Mouse (Mus musculus) liver, embryonic 16.5 days (tissue): ENCODE measurements around the gene Myo1a. TPM values are rescaled to one million over a fixed set of nuclear protein-coding genes. Genes with fewer than 3 reads are reported as not detected.

Experiments used
- ATAC-seq: fragments of 200-750 bp; cut with Nextera tagmentation; 2 replicates; pipeline ENCODE4 v1.8.0; 2017; ENCODE audit warnings: low read depth, mild to moderate bottlenecking, moderate number of reproducible peaks, moderate library complexity
- H3K27ac ChIP-seq: fragments of 300-500 bp; sonication (generic); 2 replicates; pipeline ENCODE4 v1.5.1; 2014; ENCODE audit warnings: mild to moderate bottlenecking, low read length
- H3K27me3 ChIP-seq: fragments of 300-500 bp; sonication (generic); 2 replicates; pipeline ENCODE4 v1.6.1; 2014; ENCODE audit warnings: low read depth, low read length, mixed read lengths; ENCODE audit not compliant: control insufficient read depth, insufficient read depth
- H3K36me3 ChIP-seq: fragments of 300-500 bp; sonication (generic); 2 replicates; pipeline ENCODE4 v1.6.1; 2014; ENCODE audit warnings: mild to moderate bottlenecking; ENCODE audit not compliant: control insufficient read depth, insufficient read depth
- H3K4me1 ChIP-seq: fragments of 300-500 bp; sonication (generic); 2 replicates; pipeline ENCODE4 v1.6.1; 2014; ENCODE audit warnings: low read depth, low read length, mixed read lengths; ENCODE audit not compliant: control insufficient read depth
- H3K4me2 ChIP-seq: fragments of 300-500 bp; sonication (generic); 2 replicates; pipeline ENCODE4 v1.6.1; 2014; ENCODE audit warnings: low read depth, low read length, mixed read lengths
- H3K4me3 ChIP-seq: fragments of 300-500 bp; sonication (generic); 2 replicates; pipeline ENCODE4 v1.5.1; 2014; ENCODE audit warnings: low read depth, mild to moderate bottlenecking, low read length
- H3K9ac ChIP-seq: fragments of 300-500 bp; sonication (generic); 2 replicates; pipeline ENCODE4 v1.6.1; 2014; ENCODE audit warnings: low read depth, low read length
- H3K9me3 ChIP-seq: fragments of 300-500 bp; sonication (generic); replicated peaks from 2 replicates; pipeline ENCODE4 v1.6.1; 2016; ENCODE audit warnings: low read length; ENCODE audit not compliant: control insufficient read depth
- WGBS: fragments of 180-500 bp; shearing (Covaris S2); extraction: QIAGEN DNeasy Blood & Tissue Kit; methylation state at CpG from one replicate; pipeline ENCODE4 v1.1.7; 2014; ENCODE audit not compliant: insufficient replicate concordance; 5-methylcytosine and 5-hydroxymethylcytosine counted together
- polyA plus RNA-seq: library from polyadenylated mRNA; unstranded; fragments of >200 nt; fragmentation: Nextera tagmentation; extraction: Ambion mirVana; gene quantifications from 2 replicates; pipeline ENCODE4 v1.2.1, GENCODE M21; 2015

Myo1a gene
- polyA plus RNA-seq, 1 experiment from 2014 or later: 0.55 TPM

GRCm38 (mm10) chr10:127739661-127740161, 34.7 kb downstream of the Myo1a start:
- peak overlapping the region; percentile 75 for H3K4me3 ChIP-seq
- peaks cover 30% of the 10 kb centered on the region for H3K36me3 ChIP-seq
- H3K4me1 ChIP-seq: peaks cover 36% of the 10 kb centered on the region
- ATAC-seq: peak; percentile 25
- H3K9me3 ChIP-seq: no peaks in the 10 kb centered on the region; the same call in 1 of the 2 replicates
- peak overlapping the region; percentile 86 for H3K4me2 ChIP-seq
- H3K9ac ChIP-seq: peak overlapping the region; percentile 85
- under 1% methylated on average over 53 of the region's 55 CpGs for WGBS
- H3K27me3 ChIP-seq: no peaks in the 10 kb centered on the region
- peak overlapping the region; percentile 70 for H3K27ac ChIP-seq

- no peak overlapping the region for H3K4me2 ChIP-seq
- H3K27ac ChIP-seq: no peak overlapping the region
- peaks cover 8% of the 10 kb centered on the region for H3K4me1 ChIP-seq
- no peak overlapping the region for H3K9ac ChIP-seq
- no peaks in the 10 kb centered on the region for H3K27me3 ChIP-seq
- H3K9me3 ChIP-seq: no peaks in the 10 kb centered on the region
- H3K36me3 ChIP-seq: peaks cover 33% of the 10 kb centered on the region
- 67% methylated on average over 5 of the region's 5 CpGs for WGBS
- no peak for ATAC-seq
- H3K4me3 ChIP-seq: no peak overlapping the region
Measured at GRCm38 (mm10) chr10:127744661-127745060, 39.7 kb downstream of the Myo1a start.

DNA sequence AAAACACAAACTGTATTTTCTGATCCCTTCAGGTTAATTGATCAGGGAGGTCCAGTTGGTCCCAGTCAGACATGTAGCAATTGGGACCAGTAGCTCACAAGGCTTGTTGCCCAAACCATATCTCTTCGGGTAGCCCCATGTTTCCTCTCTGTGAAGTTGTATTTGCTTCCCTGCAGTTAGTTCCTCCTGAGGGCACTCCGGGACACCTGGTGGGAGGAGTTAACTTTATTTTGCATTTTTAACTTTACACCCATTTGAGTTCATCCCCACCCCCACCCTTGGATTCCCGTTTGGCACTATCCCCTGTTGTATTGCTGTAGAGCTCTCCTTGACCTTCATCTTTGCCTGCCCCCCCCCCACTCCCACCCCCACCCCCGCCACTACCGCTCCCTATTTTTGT, 40.9 kb downstream of the Myo1a start:
- Histone ChIP-seq H3K9ac (no peak overlapping the region), H3K4me2 (no peak overlapping the region), H3K4me1 (peaks cover 3% of the 10 kb centered on the region), H3K27ac (0 out of 2 replicates have a peak overlapping the region, but pooled peaks have one; percentile 25), H3K9me3 (no peaks in the 10 kb centered on the region), H3K27me3 (no peaks in the 10 kb centered on the region), H3K4me3 (no peak overlapping the region), H3K36me3 (peaks cover 33% of the 10 kb centered on the region)
- 55% methylated on average over 5 of the region's 5 CpGs for WGBS
- ATAC-seq: no peak

- H3K36me3 ChIP-seq: peaks cover 27% of the 10 kb centered on the region
- no peak overlapping the region for H3K9ac ChIP-seq
- no peak overlapping the region for H3K27ac ChIP-seq
- H3K4me2 ChIP-seq: no peak overlapping the region
- no peak for ATAC-seq
- peaks cover 3% of the 10 kb centered on the region for H3K4me1 ChIP-seq
- no peak overlapping the region for H3K4me3 ChIP-seq
- no peaks in the 10 kb centered on the region for H3K27me3 ChIP-seq
- H3K9me3 ChIP-seq: no peaks in the 10 kb centered on the region
- 72% methylated on average over 8 of the region's 8 CpGs for WGBS
Measured at GRCm38 (mm10) chr10:127747254-127747653, 42.3 kb downstream of the Myo1a start.

DNA sequence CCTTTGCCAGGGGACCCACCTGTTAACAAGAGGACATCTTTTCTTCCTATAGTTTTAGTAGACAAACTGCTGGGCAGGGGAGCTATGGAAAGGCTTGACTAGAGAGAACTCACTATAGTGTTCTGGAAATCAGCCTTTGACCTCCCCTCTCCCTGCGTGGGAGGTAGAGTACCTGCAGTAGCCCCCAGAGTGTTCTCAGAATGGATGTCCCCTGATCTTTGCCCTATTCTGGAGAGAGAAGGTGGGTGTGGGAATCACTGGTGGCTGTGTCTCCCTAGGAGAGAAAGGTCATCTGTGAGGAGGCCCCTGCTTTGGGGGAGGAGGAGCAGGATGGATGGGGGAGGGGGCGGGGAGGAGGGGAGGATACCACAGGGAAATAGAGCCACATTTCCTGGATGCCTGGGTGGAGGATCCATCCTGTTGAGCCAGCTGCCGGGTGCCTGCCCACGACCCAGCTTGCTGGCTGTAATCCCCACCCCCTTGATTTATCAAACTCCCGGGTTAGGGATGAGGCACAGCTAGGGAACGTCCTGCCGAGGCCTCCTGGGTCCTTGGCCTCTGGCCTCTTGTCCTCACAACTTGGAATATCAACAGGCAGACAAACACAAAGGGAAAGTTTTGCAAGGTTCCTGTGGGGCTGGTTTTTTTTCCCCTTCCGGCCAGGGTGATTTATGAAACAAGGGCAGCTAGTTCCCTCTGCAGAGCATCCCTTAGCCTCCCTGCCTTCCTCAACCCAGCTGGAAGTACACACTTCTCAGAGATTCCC, 44.1 kb downstream of the Myo1a start:
- Histone ChIP-seq H3K9me3 (no peaks in the 10 kb centered on the region), H3K4me3 (peak overlapping the region; percentile 23), H3K4me2 (peak overlapping the region; percentile 29), H3K4me1 (peaks cover 3% of the 10 kb centered on the region), H3K27ac (peak overlapping the region; percentile 73), H3K27me3 (no peaks in the 10 kb centered on the region), H3K9ac (no peak overlapping the region), H3K36me3 (peaks cover 9% of the 10 kb centered on the region)
- WGBS: 7% methylated on average over 8 of the region's 8 CpGs
- peak; percentile 76 for ATAC-seq

DNA sequence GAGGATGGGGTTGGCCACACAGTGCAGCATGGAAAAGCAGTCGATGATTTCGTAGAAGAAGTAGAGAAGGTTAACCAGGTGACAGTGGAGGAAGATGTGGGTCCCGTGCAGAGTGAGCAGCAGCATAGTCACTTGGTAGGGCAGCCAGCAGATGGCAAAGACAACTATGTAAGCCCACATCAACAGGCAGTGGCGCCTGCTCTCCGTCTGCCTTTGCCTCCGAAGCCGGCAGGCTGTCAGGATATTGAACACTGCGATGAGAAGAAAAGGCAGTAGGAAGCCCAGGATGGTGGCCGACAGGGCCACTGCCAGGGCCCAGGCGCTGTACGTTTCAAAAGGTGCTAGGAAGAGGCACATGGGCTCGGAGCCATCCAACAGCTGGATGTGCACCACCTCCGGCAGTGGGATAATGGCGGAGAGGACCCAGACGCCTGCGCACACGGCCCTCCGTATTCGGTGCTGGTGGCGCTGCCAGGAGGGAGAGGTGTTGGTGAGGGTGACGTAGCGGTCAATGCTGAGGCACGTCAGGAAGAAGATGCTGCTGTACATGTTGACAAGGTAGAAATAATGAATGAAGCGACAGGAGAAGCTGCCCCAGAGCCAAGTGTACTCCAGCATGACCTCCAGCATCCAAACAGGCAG, 45.3 kb downstream of the Myo1a start:
- WGBS: 57% methylated on average over 24 of the region's 24 CpGs
- Histone ChIP-seq H3K27ac (peak overlapping the region; percentile 73), H3K9me3 (no peaks in the 10 kb centered on the region), H3K27me3 (no peaks in the 10 kb centered on the region), H3K4me3 (peak overlapping the region; percentile 19), H3K4me2 (0 out of 2 replicates have a peak overlapping the region, but pooled peaks have one; percentile 26), H3K4me1 (peaks cover 8% of the 10 kb centered on the region), H3K9ac (no peak overlapping the region), H3K36me3 (peaks cover 3% of the 10 kb centered on the region; the same call in 1 of the 2 replicates)
- no peak for ATAC-seq

DNA sequence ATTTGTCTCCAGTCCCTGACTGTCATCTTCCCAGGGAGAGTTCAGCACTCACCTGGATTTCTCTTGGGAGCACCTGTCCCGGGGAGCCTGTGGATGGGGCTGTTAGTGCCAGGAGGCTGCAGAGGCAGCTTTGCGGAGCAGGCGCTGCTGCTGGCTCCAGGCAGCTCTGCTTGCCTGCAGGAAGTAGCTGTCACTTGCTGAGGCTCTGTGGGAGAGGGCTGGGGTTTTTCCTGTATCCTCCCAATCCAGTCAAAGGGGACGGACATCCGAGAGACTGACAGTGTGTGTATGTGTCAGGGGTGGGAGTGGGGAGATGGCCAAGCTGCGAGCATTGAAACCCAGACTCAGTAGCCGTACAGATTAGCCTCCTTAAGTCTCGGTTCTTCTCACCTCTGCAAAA, 46.6 kb downstream of the Myo1a start, which contains the start of gene Gpr182:
Gpr182 (minus strand) TSS at position 185 of the 400 bp plus-strand sequence.
- Histone ChIP-seq H3K9me3 (no peaks in the 10 kb centered on the region), H3K27me3 (no peaks in the 10 kb centered on the region), H3K4me2 (0 out of 2 replicates have a peak within 1 kb of the TSS, but pooled peaks have one; percentile 5), H3K4me1 (peaks cover 15% of the 10 kb centered on the region), H3K4me3 (peak within 1 kb of the TSS; percentile 19), H3K36me3 (peaks cover 2% of the 10 kb centered on the region; the same call in 1 of the 2 replicates), H3K9ac (no peak within 1 kb of the TSS), H3K27ac (peak within 1 kb of the TSS; percentile 3)
- WGBS: 32% methylated on average over 8 of the region's 8 CpGs
- ATAC-seq: 0 out of 2 replicates have a peak, but pooled peaks have one; percentile 14

- WGBS: 52% methylated on average over 6 of the region's 6 CpGs
- no peak for ATAC-seq
- peak overlapping the region; percentile 31 for H3K27ac ChIP-seq
Measured at GRCm38 (mm10) chr10:127754566-127755166, 49.7 kb downstream of the Myo1a start.

More at GRCm38 (mm10) chr10:127754566-127755166, 49.7 kb downstream of the Myo1a start:
- no peak overlapping the region for H3K9ac ChIP-seq
- no peak overlapping the region for H3K4me3 ChIP-seq
- H3K9me3 ChIP-seq: no peaks in the 10 kb centered on the region
- H3K27me3 ChIP-seq: no peaks in the 10 kb centered on the region
- H3K36me3 ChIP-seq: no peaks in the 10 kb centered on the region
- no peak overlapping the region for H3K4me2 ChIP-seq
- H3K4me1 ChIP-seq: peaks cover 12% of the 10 kb centered on the region
